Mouse (Mus musculus) small intestine, adult 2 months (tissue): ENCODE measurements at regions not wholly inside any gene's neighbourhood (a gene's known extent, or its start where the extent isn't known, plus 50 kb on each side); places are given as distances from the start of the nearest gene placed in this dataset.

Source experiments
- H3K27ac ChIP-seq: fragments of 200-500 bp; 2 replicates; pipeline ENCODE4 v1.5.1; 2012; ENCODE audit warnings: low read depth, low read length, control low read depth, inconsistent platforms; ENCODE audit not compliant: insufficient read depth
- H3K27me3 ChIP-seq: fragments of 200-500 bp; 2 replicates; pipeline ENCODE4 v1.6.1; 2012; ENCODE audit warnings: mild to moderate bottlenecking, moderate library complexity, low read length, inconsistent platforms; ENCODE audit not compliant: control insufficient read depth, insufficient read depth
- H3K36me3 ChIP-seq: fragments of 200-500 bp; 2 replicates; pipeline ENCODE4 v1.6.1; 2012; ENCODE audit warnings: mild to moderate bottlenecking, low read length, control low read depth, inconsistent platforms; ENCODE audit not compliant: control insufficient read depth, insufficient read depth
- H3K4me1 ChIP-seq: fragments of 200-500 bp; 2 replicates; pipeline ENCODE4 v1.6.1; 2012; ENCODE audit warnings: low read length, inconsistent platforms, mixed read lengths; ENCODE audit not compliant: control insufficient read depth, insufficient read depth, insufficient read length
- H3K4me3 ChIP-seq: fragments of 200-500 bp; 2 replicates; pipeline ENCODE4 v1.5.1; 2012; ENCODE audit warnings: low read depth, mild to moderate bottlenecking, control low read depth, inconsistent platforms, low read length, moderate library complexity
- CTCF ChIP-seq: fragments of 200-500 bp; IDR thresholded peaks from 2 replicates; pipeline ENCODE4 v1.5.1; 2012; ENCODE audit warnings: low read depth, mild to moderate bottlenecking, control low read depth, inconsistent platforms, low read length, moderate library complexity, mixed read lengths; ENCODE audit not compliant: insufficient replicate concordance, insufficient read length; ENCODE audit errors: extremely low read depth
- POLR2A ChIP-seq: fragments of 200-500 bp; IDR thresholded peaks from 2 replicates; pipeline ENCODE4 v1.6.1; 2012; ENCODE audit warnings: low read depth, mild to moderate bottlenecking, control low read depth, inconsistent platforms, low read length, moderate library complexity
- WGBS: fragments of 180-500 bp; shearing (Covaris S2); methylation state at CpG from one replicate; pipeline ENCODE4 v1.1.7; 2018; 5-methylcytosine and 5-hydroxymethylcytosine counted together

GRCm38 (mm10) chr13:110769210-110769609 lies 374.4 kb downstream of the Plk2 start:
- no peaks in the 10 kb centered on the region for H3K4me1 ChIP-seq
- H3K27ac ChIP-seq = no peak overlapping the region
- no peak overlapping the region for H3K4me3 ChIP-seq
- TF ChIP-seq CTCF (no peak), POLR2A (no peak)
- H3K27me3 ChIP-seq = no peaks in the 10 kb centered on the region
- no peaks in the 10 kb centered on the region for H3K36me3 ChIP-seq

GRCm38 (mm10) chr13:110775251-110775650 lies 380.4 kb downstream of the Plk2 start:
- H3K27ac ChIP-seq = no peak overlapping the region
- H3K36me3 ChIP-seq = no peaks in the 10 kb centered on the region
- TF ChIP-seq POLR2A (no peak), CTCF (no peak)
- H3K27me3 ChIP-seq = no peaks in the 10 kb centered on the region
- no peaks in the 10 kb centered on the region for H3K4me1 ChIP-seq
- no peak overlapping the region for H3K4me3 ChIP-seq

- Histone ChIP-seq H3K27me3 (no peaks in the 10 kb centered on the region), H3K36me3 (no peaks in the 10 kb centered on the region), H3K4me3 (no peak overlapping the region), H3K4me1 (no peaks in the 10 kb centered on the region), H3K27ac (no peak overlapping the region)
- WGBS = 38% methylated on average over 12 of the region's 12 CpGs
- TF ChIP-seq CTCF = no peak
- TF ChIP-seq POLR2A = no peak
Observed at GRCm38 (mm10) chr13:110784162-110784785, 389.4 kb downstream of the Plk2 start.

GRCm38 (mm10) chr13:110784822-110785221 lies 390.0 kb downstream of the Plk2 start:
- WGBS = 29% methylated on average over 5 of the region's 5 CpGs
- no peak overlapping the region for H3K27ac ChIP-seq
- no peak for TF ChIP-seq POLR2A
- no peak for TF ChIP-seq CTCF

GRCm38 (mm10) chr13:110798313-110798712 lies 403.5 kb downstream of the Plk2 start:
- Histone ChIP-seq H3K4me1 (no peaks in the 10 kb centered on the region), H3K27me3 (no peaks in the 10 kb centered on the region), H3K36me3 (no peaks in the 10 kb centered on the region), H3K4me3 (no peak overlapping the region), H3K27ac (no peak overlapping the region)
- WGBS = 58% methylated on average over 7 of the region's 7 CpGs
- TF ChIP-seq POLR2A (no peak), CTCF (no peak)

More at GRCm38 (mm10) chr13:110784822-110785221, 390.0 kb downstream of the Plk2 start:
- no peaks in the 10 kb centered on the region for H3K27me3 ChIP-seq
- no peaks in the 10 kb centered on the region for H3K4me1 ChIP-seq
- no peaks in the 10 kb centered on the region for H3K36me3 ChIP-seq
- no peak overlapping the region for H3K4me3 ChIP-seq

GRCm38 (mm10) chr13:110802841-110803240 lies 408.0 kb downstream of the Plk2 start:
- TF ChIP-seq CTCF (no peak), POLR2A (no peak)
- no peak overlapping the region for H3K4me3 ChIP-seq
- no peak overlapping the region for H3K27ac ChIP-seq
- 38% methylated on average over 6 of the region's 6 CpGs for WGBS
- no peaks in the 10 kb centered on the region for H3K27me3 ChIP-seq
- H3K36me3 ChIP-seq = no peaks in the 10 kb centered on the region
- H3K4me1 ChIP-seq = no peaks in the 10 kb centered on the region

GRCm38 (mm10) chr13:110812401-110812800 lies 417.6 kb downstream of the Plk2 start:
- no peaks in the 10 kb centered on the region for H3K27me3 ChIP-seq
- TF ChIP-seq POLR2A = no peak
- no peak for TF ChIP-seq CTCF
- no peaks in the 10 kb centered on the region for H3K36me3 ChIP-seq
- 57% methylated on average over 6 of the region's 6 CpGs for WGBS
- H3K4me1 ChIP-seq = no peaks in the 10 kb centered on the region
- no peak overlapping the region for H3K27ac ChIP-seq
- H3K4me3 ChIP-seq = no peak overlapping the region
